Mouse (Mus musculus) CD4-positive helper T cell, adult 2 months (primary cell): Measurements from ENCODE around the gene Ddah2.

Source experiments
- DNase-seq: peaks from one replicate; pipeline ENCODE4 v3.0.0-alpha.2; 2012; ENCODE audit warnings: low read depth, missing footprints, low spot score

Gene Ddah2

GRCm38 (mm10) chr17:35077285-35077684, 18.4 kb downstream of the Ddah2 start:
- no peak for DNase-seq

- no peak for DNase-seq
Measured at GRCm38 (mm10) chr17:35077786-35078233, 19.0 kb downstream of the Ddah2 start, which contains the start of gene Ly6g6d. Gene Ly6g6d, minus strand, starts transcription at chr17:35078065.

DNA sequence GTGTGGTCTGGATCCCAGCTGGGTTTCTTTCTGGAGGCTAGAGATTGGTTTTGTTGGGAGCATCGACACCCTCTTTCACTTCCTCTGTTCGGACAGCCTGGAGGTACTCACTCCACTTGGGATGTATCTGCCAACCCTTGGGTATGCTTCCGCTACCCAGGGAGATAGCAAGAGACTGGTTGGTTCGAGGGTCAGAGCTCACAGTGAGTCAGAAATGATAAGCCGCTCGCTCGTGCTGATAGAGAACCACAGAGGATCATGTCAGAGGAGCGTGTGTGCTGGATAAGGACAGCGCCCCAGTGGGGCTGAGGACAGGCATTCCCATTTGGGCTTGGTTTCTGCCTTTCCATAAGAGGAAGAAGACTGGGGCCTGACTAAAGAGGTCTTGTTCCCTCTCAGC, 20.9 kb downstream of the Ddah2 start:
- DNase-seq = no peak

GRCm38 (mm10) chr17:35080248-35080647, 21.4 kb downstream of the Ddah2 start:
- no peak for DNase-seq

DNA sequence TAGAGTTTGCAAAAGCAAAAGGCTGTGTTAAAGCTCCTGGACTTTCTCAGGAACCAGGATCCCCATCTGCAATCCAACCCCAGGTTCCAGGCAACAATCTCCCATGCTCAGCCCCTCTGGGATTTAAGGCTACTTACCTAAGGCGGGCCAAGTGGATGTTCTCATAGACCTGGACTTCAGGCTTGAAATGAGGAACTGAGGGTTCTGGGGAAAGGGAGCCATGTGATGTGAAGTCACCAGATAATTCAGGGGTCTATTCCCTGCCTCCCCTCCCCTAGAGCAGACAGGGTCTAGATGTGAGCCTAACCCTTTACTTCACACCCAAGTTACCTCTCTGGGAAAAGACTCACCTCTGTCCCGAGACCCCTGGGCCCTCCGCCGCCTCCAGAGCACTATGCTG, 21.9 kb downstream of the Ddah2 start:
- no peak for DNase-seq

DNA sequence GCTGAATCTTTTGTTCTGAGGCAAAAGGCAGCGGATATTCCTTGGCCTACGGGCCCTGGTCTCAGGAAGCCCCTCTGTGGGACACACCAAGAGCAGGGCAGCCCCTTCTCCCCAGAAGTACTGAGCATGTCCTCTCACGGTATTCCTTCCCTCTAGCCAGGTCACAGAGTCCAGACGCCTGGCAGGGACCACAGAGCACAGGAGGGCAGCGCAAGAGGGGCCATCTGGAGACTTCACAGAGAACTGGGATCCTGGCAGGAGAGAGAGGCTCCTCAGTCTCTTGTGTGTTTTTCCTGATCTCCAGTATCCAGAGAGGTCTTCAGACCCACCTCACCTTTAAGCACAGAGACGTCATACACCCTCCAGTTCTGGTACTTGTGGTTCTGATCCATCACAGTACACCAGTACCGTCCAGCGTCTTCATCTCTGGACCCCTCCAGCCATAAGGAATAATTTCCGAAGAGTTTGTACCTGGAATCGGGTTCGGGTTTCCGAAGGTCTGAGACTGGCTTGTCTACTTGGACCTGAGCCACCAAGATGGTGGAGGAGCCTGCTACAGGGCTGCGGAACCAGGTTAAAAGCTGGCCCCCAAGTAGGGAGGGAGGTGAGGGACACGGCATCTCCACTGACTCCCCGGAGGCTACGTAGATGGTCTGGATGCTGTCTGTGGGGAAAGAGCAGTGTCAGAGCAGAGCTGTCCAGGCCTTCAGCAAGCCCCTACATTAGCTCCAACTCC, 24.2 kb downstream of the Ddah2 start:
- DNase-seq = no peak

- no peak for DNase-seq
Measured at GRCm38 (mm10) chr17:35083929-35084497, 25.2 kb downstream of the Ddah2 start.

DNA sequence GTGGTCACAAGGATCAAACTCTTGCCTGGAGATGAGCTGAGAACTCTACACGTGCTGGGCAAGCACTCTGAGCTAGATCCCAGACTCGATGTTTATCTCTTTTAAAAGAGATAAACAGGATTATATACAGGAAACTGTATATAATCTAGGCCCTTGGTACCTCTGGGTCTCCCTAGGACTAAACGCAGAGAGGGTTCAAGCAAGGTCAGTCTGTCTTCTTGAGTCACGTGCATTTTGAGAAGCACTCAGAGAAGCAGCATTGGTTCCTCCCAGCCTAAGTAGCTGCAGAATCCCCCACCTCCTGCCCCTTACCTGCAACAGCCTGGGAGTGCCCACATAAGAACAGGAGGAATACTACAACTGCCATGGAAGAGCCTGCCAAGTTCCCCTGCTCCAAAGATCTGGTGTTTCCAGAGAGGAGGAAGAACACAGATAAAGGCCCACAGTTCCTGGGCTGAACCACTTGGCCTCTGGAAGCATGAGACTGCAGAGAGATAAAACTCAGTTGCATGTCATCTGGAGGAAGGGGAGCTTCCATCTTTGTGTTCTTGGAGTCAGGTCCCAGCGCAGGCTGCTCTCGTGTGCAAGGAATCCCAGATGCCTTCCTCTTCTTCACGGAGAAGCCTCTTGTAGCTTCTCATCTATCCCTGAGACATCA, 26.5 kb downstream of the Ddah2 start, which contains the start of gene Ly6g6f:
Gene Ly6g6f, minus strand, starts transcription at position 403 of the 658 bp plus-strand sequence.
- DNase-seq = no peak

- DNase-seq = peak; percentile 34
Measured at GRCm38 (mm10) chr17:35088151-35088550, 29.3 kb downstream of the Ddah2 start.

DNA sequence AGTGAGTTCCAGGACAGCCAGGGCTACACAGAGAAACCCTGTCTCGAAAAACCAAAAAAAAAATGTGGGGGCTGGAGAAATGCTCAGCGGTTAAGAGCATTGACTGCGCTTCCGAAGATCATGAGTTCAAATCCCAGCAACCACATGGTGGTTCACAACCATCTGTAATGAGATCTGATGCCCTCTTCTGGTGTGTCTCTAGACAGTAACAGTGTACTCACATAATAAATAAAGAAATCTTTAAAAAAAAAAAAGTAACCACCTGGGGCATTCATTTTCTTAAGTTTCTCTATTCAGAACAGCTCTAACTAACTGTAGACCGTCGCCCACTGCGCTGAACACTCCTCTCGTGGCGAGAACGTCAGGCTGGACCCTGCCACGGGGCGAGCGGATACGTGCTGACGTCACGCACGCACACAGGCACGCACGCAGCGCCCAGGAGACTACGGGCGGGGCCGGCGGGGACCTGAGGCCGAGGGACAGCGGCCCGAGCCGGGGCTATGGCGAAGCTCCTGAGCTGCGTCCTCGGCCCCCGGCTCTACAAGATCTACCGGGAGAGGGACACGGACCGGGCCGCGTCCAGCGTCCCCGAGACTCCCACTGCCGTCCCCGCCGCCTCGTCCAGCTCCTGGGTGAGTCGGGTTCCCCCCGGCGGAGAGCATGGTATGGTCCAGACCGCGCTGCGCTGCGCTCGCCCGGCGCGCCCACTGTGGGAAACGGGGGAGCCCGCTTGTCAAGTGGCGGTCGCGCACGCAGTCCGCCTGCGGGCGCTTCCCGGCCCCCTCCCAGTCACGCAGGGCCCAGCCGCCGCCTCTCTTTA, 30.2 kb downstream of the Ddah2 start, which contains the start of gene Abhd16a:
Gene Abhd16a, plus strand, starts transcription at position 439 of the 820 bp plus-strand sequence.
- DNase-seq = peak; percentile 96

- no peak for DNase-seq
Measured at GRCm38 (mm10) chr17:35090166-35090932, 31.5 kb downstream of the Ddah2 start.

DNA sequence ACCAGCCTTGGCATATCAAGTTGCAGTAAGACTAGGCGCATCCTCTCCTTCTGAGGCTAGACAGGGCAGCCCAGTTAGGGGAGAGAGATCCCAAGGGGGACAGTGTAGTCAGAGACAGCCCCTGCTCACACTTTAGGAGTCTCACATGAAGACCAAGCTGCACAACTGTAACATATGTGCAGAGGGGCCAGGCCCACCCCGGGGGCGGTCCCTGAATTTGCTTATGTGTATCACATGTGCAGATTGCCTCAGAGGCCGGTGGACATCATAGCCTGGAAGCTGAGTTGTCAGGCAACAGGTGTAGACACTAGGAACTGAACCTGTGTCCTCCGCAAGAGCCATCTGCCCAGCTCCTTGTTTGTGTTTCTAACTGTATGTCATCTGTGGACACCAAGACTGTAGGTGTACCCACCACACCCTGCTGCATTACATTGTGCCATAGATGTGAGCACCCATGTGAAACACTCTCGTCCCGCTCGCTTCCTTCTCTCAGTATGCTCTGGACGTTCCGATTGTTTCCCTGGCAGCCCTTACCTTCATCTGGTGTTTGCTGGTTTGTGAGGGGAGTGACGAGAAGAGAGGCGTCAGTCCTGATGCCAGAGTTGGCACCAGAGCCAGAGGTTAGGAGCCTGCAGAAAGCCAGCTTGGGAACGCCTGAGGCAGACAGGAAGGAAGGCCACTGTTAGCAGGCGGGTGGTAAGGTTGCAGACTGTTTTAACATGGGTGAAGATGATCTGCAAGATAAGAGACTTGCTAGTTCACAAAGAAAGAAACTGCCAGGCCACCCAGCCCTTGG, 33.8 kb downstream of the Ddah2 start:
- DNase-seq = no peak

DNA sequence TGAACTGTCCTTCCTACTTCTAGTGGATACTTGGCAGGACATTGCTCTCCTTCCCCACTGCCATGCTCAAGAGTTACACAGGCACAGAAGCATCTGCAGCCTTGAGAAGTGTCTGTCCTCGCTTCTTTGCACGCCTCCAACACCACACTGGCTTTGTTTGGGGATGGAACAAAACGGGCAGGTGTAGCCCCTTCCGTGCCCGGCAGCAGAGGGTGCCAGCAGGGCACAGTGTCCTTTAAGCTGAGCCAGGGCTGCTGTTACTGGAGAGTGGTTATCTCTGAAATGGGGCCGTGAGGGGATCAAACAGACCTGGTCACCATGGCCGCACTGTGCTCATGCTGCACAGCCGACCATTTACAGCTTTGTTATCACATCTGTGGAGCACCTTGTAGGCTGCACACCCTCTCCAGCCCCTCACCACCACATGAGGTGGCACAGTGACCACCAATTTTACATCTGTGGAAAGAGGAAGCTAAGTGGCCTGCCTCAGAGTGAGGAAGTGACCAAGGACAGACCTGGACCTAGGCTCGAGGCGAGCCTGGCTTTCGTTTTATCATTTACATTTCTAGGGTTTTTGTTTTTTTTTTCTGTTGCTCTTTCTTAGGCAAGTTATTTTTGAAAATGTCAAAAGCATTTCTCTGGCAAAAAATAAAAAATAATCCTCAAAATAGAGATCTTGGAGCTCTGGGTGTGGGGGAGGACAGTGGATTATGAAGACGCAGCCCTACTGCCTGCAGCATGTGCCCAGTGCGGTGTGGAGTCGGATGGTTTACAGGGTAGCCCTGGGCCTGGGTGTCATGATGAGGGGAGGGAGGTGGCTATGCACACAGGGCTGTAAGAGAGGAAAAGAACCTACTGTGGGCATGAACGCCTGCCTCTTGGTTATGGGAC, 35.9 kb downstream of the Ddah2 start:
- DNase-seq = no peak

DNA sequence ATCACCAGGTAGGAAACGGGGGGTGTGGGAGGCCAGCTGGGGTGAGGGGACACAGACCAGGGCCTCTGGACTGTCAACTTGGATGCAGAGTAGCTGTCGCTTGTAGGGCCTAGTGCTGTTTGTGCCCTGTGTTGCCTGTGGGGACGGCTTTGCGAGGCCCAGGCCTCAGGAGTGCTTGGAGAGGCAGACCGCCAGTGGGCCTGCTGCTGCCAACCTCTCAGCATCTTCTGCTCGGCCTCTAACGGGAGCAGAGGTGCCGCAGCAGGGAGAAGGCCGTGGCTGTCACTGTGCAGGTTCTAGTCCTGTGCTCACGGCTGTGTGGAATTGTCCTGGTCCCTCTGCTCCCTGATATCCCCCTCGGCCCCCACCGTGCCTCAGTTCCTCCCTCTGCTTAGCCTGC, 37.8 kb downstream of the Ddah2 start:
- DNase-seq = no peak

- DNase-seq = no peak
Measured at GRCm38 (mm10) chr17:35097164-35097655, 38.4 kb downstream of the Ddah2 start.

GRCm38 (mm10) chr17:35100196-35100765, 41.4 kb downstream of the Ddah2 start:
- no peak for DNase-seq

- no peak for DNase-seq
Measured at GRCm38 (mm10) chr17:35101161-35101560, 42.3 kb downstream of the Ddah2 start.

DNA sequence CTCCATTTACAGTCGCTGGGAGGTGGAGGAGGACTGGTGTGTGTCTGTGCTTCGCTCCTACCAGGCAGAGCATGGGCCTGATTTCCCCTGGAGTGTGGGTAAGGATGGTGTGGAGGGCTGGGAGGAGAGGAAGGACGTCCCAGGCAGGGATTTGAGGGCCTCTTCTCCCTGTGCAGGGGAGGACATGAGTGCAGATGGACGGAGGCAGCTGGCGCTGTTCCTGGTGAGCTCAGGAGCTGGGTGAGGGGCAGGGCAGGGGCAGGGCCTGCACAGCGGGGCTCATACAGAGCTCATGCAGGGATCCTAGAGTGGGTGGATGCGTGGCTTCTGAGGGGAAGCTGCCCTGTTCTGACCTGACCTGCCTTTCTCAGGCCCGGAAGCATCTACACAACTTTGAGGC, 43.5 kb downstream of the Ddah2 start:
- DNase-seq = no peak
